Mouse (Mus musculus): ENCODE measurements around the gene Afap1l2. TPM values are rescaled to one million over a fixed set of nuclear protein-coding genes. Genes with fewer than 3 reads are reported as not detected.

Gene Afap1l2
- polyA plus RNA-seq (2012; rRNA removed), result 17.3 and 17.9 TPM in 2 replicates

GRCm38 (mm10) chr19:57007781-57008710 lies at the start of gene Afap1l2:
TSS of gene Afap1l2 (minus strand) at chr19:57008228.

GRCm38 (mm10) chr19:56873816-56874600 lies 134.0 kb downstream of the Afap1l2 start, which contains the start of gene Vwa2:
TSS of gene Vwa2 (plus strand) at chr19:56874249.

Other genes with a start within 250 kb of the Afap1l2 start
- gene Ccdc186, start 186.0 kb downstream of the Afap1l2 start, polyA plus RNA-seq (2012; rRNA removed), result 2.5 and 2.6 TPM in 2 replicates
- 1.9 and 2.0 TPM in 2 replicates for gene Tdrd1, start 182.0 kb downstream of the Afap1l2 start, polyA plus RNA-seq (2012; rRNA removed)
- 4.7 and 5.2 TPM in 2 replicates for gene Vwa2, start 134.0 kb downstream of the Afap1l2 start, polyA plus RNA-seq (2012; rRNA removed)

Measured in ovary, adult 2 months (tissue).